Mouse (Mus musculus): ENCODE results near the gene Ccdc92.
A peak's percentile ranks its signal among the peaks of the same experiment; 100 is the strongest.

The Ccdc92 gene

GRCm38 (mm10) chr5:124854202-124854601 is 8.0 kb downstream of the Ccdc92 start:
- DNase-seq (ENCODE audit: low read depth, low spot score), result no peak

- DNase-seq (ENCODE audit: low read depth, low spot score), result no peak
These were observed 9.1 kb downstream of the Ccdc92 start for GRCm38 (mm10) chr5:124853079-124853478.

GRCm38 (mm10) chr5:124852294-124852693 is 9.9 kb downstream of the Ccdc92 start:
- no peak for DNase-seq (ENCODE audit: low read depth, low spot score)

GRCm38 (mm10) chr5:124851572-124851971 is 10.7 kb downstream of the Ccdc92 start:
- peak; percentile 45 for DNase-seq (ENCODE audit: low read depth, low spot score)

- no peak for DNase-seq (ENCODE audit: low read depth, low spot score)
These were observed 13.2 kb downstream of the Ccdc92 start for GRCm38 (mm10) chr5:124848994-124849393.

GRCm38 (mm10) chr5:124847014-124847413 is 15.2 kb downstream of the Ccdc92 start:
- no peak for DNase-seq (ENCODE audit: low read depth, low spot score)

GRCm38 (mm10) chr5:124844929-124845328 is 17.3 kb downstream of the Ccdc92 start:
- DNase-seq (ENCODE audit: low read depth, low spot score), result no peak

- DNase-seq (ENCODE audit: low read depth, low spot score), result no peak
These were observed 18.8 kb downstream of the Ccdc92 start for GRCm38 (mm10) chr5:124843386-124843785.

- no peak for DNase-seq (ENCODE audit: low read depth, low spot score)
These were observed 21.6 kb downstream of the Ccdc92 start for GRCm38 (mm10) chr5:124840669-124841068.

- no peak for DNase-seq (ENCODE audit: low read depth, low spot score)
These were observed 22.0 kb downstream of the Ccdc92 start for GRCm38 (mm10) chr5:124840202-124840601.

- DNase-seq (ENCODE audit: low read depth, low spot score), result no peak
These were observed 25.6 kb downstream of the Ccdc92 start for GRCm38 (mm10) chr5:124836621-124837020.

- peak; percentile 18 for DNase-seq (ENCODE audit: low read depth, low spot score)
These were observed 26.1 kb downstream of the Ccdc92 start for GRCm38 (mm10) chr5:124836075-124836474.

GRCm38 (mm10) chr5:124835218-124835617 is 27.0 kb downstream of the Ccdc92 start:
- no peak for DNase-seq (ENCODE audit: low read depth, low spot score)

GRCm38 (mm10) chr5:124830331-124830730 is 31.9 kb downstream of the Ccdc92 start:
- no peak for DNase-seq (ENCODE audit: low read depth, low spot score)

GRCm38 (mm10) chr5:124822128-124822894 is 39.9 kb downstream of the Ccdc92 start:
- DNase-seq (ENCODE audit: low read depth, low spot score), result no peak

- no peak for DNase-seq (ENCODE audit: low read depth, low spot score)
These were observed 45.2 kb downstream of the Ccdc92 start for GRCm38 (mm10) chr5:124817050-124817449.

- no peak for DNase-seq (ENCODE audit: low read depth, low spot score)
These were observed 47.4 kb downstream of the Ccdc92 start for GRCm38 (mm10) chr5:124814797-124815196.

- DNase-seq (ENCODE audit: low read depth, low spot score), result no peak
These were observed 49.8 kb downstream of the Ccdc92 start for GRCm38 (mm10) chr5:124812466-124812865.

GRCm38 (mm10) chr5:124809708-124810366 is 52.4 kb downstream of the Ccdc92 start:
- DNase-seq (ENCODE audit: low read depth, low spot score), result no peak

GRCm38 (mm10) chr5:124792112-124792511 is 70.1 kb downstream of the Ccdc92 start:
- DNase-seq (ENCODE audit: low read depth, low spot score), result no peak

GRCm38 (mm10) chr5:124785650-124786049 is 76.6 kb downstream of the Ccdc92 start:
- peak; percentile 25 for DNase-seq (ENCODE audit: low read depth, low spot score)
